Mouse (Mus musculus): Measurements from ENCODE around the gene Slamf1.
A peak's percentile ranks its signal among the peaks of the same experiment; 100 is the strongest.
"Not testable (repeated sequence)": the region's sequence is repeated elsewhere in the genome, so short reads cannot be mapped to it uniquely, and the experiment has no call there.

Slamf1 gene

GRCm38 (mm10) chr1:171799648-171800047 lies 32.7 kb downstream of the Slamf1 start:
- no peak for DNase-seq (ENCODE audit: low spot score)

- not testable (repeated sequence) for DNase-seq (ENCODE audit: low spot score)
Observed at GRCm38 (mm10) chr1:171811048-171811447, 44.1 kb downstream of the Slamf1 start.

- peak; percentile 63 for DNase-seq (ENCODE audit: low spot score)
Observed at GRCm38 (mm10) chr1:171815545-171816439, 48.9 kb downstream of the Slamf1 start.

GRCm38 (mm10) chr1:171816991-171817390 lies 50.1 kb downstream of the Slamf1 start:
- DNase-seq (ENCODE audit: low spot score): no peak

- DNase-seq (ENCODE audit: low spot score): no peak
Observed at GRCm38 (mm10) chr1:171821331-171821730, 54.4 kb downstream of the Slamf1 start.

GRCm38 (mm10) chr1:171825462-171825861 lies 58.5 kb downstream of the Slamf1 start:
- no peak for DNase-seq (ENCODE audit: low spot score)

GRCm38 (mm10) chr1:171826164-171826563 lies 59.2 kb downstream of the Slamf1 start:
- no peak for DNase-seq (ENCODE audit: low spot score)

GRCm38 (mm10) chr1:171827674-171828073 lies 60.7 kb downstream of the Slamf1 start:
- DNase-seq (ENCODE audit: low spot score): no peak

- DNase-seq (ENCODE audit: low spot score): no peak
Observed at GRCm38 (mm10) chr1:171839488-171839887, 72.6 kb downstream of the Slamf1 start, which contains the start of gene Cd84. TSS of gene Cd84 (plus strand) at chr1:171839697.

- DNase-seq (ENCODE audit: low spot score): no peak
Observed at GRCm38 (mm10) chr1:171840450-171841023, 73.6 kb downstream of the Slamf1 start.

- no peak for DNase-seq (ENCODE audit: low spot score)
Observed at GRCm38 (mm10) chr1:171845035-171845754, 78.3 kb downstream of the Slamf1 start.

- DNase-seq (ENCODE audit: low spot score): no peak
Observed at GRCm38 (mm10) chr1:171848201-171848600, 81.3 kb downstream of the Slamf1 start.

- DNase-seq (ENCODE audit: low spot score): no peak
Observed at GRCm38 (mm10) chr1:171848757-171849156, 81.8 kb downstream of the Slamf1 start.

- DNase-seq (ENCODE audit: low spot score): peak; percentile 27
Observed at GRCm38 (mm10) chr1:171849454-171849853, 82.5 kb downstream of the Slamf1 start.
